Mouse (Mus musculus) heart, embryonic 14.5 days (tissue): ENCODE measurements around the gene Cfap69. TPM values are rescaled to one million over a fixed set of nuclear protein-coding genes. Genes with fewer than 3 reads are reported as not detected.
A peak's percentile ranks its signal among the peaks of the same experiment; 100 is the strongest.
"Not testable (repeated sequence)": the region's sequence is repeated elsewhere in the genome, so short reads cannot be mapped to it uniquely, and the experiment has no call there.

ENCODE experiments used
- ATAC-seq: fragments of 200-750 bp; cut with Nextera tagmentation; 2 replicates; pipeline ENCODE4 v1.8.0; 2017; ENCODE audit warnings: low read depth, moderate TSS enrichment; ENCODE audit not compliant: insufficient number of reproducible peaks, insufficient read depth, low FRiP score
- H3K27ac ChIP-seq, 2 experiments: fragments of 200-500 bp in 1 of 2; fragments of 300-500 bp in 1 of 2; sonication (generic) in 1 of 2; replicated peaks in 1 of 2; 2 replicates each; pipeline ENCODE4 v1.5.1; 2012 to 2014; ENCODE audit warnings: low read depth in 2 of 2, low read length in 2 of 2, control low read depth in 1 of 2, mild to moderate bottlenecking in 1 of 2, mixed read lengths in 1 of 2; ENCODE audit not compliant: control insufficient read depth in 1 of 2, insufficient read depth in 1 of 2
- H3K27me3 ChIP-seq: fragments of 300-500 bp; sonication (generic); 2 replicates; pipeline ENCODE4 v1.6.1; 2014; ENCODE audit warnings: mild to moderate bottlenecking, low read length, control low read depth; ENCODE audit not compliant: control insufficient read depth, insufficient read depth
- H3K36me3 ChIP-seq: fragments of 300-500 bp; sonication (generic); 2 replicates; pipeline ENCODE4 v1.6.1; 2014; ENCODE audit warnings: mild to moderate bottlenecking, control low read depth, low read length, mixed read lengths; ENCODE audit not compliant: control insufficient read depth, insufficient read depth
- H3K4me1 ChIP-seq, 2 experiments: fragments of 200-500 bp in 1 of 2; fragments of 300-500 bp in 1 of 2; sonication (generic) in 1 of 2; 2 replicates each; pipeline ENCODE4 v1.6.1; 2012 to 2014; ENCODE audit warnings: low read length in 2 of 2, control low read depth in 1 of 2, mixed read lengths in 1 of 2; ENCODE audit not compliant: control insufficient read depth in 2 of 2, insufficient read depth in 2 of 2
- H3K4me2 ChIP-seq: fragments of 300-500 bp; sonication (generic); 2 replicates; pipeline ENCODE4 v1.6.1; 2014; ENCODE audit warnings: mild to moderate bottlenecking, low read length
- H3K4me3 ChIP-seq, 2 experiments: fragments of 200-500 bp in 1 of 2; fragments of 300-500 bp in 1 of 2; sonication (generic) in 1 of 2; 2 replicates each; pipeline ENCODE4 v1.5.1; 2012 to 2014; ENCODE audit warnings: low read length in 2 of 2, mild to moderate bottlenecking in 2 of 2, control low read depth in 1 of 2, low read depth in 1 of 2, moderate library complexity in 1 of 2; ENCODE audit not compliant: control insufficient read depth in 1 of 2, insufficient read depth in 1 of 2
- H3K9ac ChIP-seq: fragments of 300-500 bp; sonication (generic); 2 replicates; pipeline ENCODE4 v1.6.1; 2014; ENCODE audit warnings: mild to moderate bottlenecking, low read length
- H3K9me3 ChIP-seq: fragments of 300-500 bp; sonication (generic); 2 replicates; pipeline ENCODE4 v1.6.1; 2016; ENCODE audit warnings: low read length, control low read depth; ENCODE audit not compliant: control insufficient read depth
- WGBS: fragments of 180-500 bp; shearing (Covaris S2); extraction: QIAGEN DNeasy Blood & Tissue Kit; methylation state at CpG from one replicate; pipeline ENCODE4 v1.1.7; 2014; 5-methylcytosine and 5-hydroxymethylcytosine counted together
- polyA plus RNA-seq: library from polyadenylated mRNA; unstranded; fragments of >200 nt; fragmentation: Nextera tagmentation; extraction: Ambion mirVana; gene quantifications from 2 replicates; pipeline ENCODE4 v1.2.1, GENCODE M21; 2014

The Cfap69 gene
- polyA plus RNA-seq, 1 experiment from 2014 or later: 2.7 TPM

DNA sequence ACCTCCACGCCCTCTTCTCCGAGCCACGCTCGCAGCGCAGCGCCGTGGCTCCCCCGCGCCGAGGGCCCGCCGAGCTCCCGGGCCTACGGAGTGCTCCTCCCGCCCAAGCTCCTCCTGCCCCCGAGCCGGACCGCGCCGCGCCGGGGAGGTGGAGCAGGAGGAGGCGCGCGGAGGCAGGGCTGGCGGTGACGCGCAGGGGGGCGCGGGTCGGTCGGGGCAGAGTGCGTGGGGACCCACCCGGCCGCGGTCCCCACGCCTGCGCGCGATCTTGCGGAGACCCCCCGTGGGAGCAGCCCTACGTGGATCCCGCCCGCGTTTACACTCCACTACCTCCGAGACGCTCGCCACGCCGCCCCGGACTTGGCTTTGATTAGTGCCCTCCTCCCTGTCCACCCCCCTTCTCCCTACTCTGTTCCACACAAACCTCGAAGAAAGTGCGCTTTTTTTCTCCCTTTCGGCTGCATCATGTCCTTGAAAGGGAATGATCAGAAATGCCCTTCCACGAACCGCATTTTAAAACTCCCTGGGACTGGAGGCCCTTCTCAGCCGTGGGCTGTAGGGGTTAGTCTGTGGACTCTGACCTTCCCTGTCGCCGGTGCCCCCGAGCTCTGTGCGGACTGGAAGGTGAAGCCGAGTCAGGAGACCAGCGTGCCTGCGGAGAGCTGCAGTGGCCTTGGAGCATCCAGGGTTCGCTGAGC, 30.1 kb upstream of the Cfap69 start, which contains the start of gene Steap2:
Steap2 (minus strand) TSS at position 623 of the 698 bp plus-strand sequence.
- Histone ChIP-seq H3K9ac (peak within 1 kb of the TSS; percentile 84), H3K27me3 (no peaks in the 10 kb centered on the region), H3K36me3 (no peaks in the 10 kb centered on the region), H3K9me3 (no peaks in the 10 kb centered on the region), H3K4me1 (no peaks in the 10 kb centered on the region; a peak in 1 of 4 replicates), H3K27ac (no peak within 1 kb of the TSS), H3K4me3 (peak within 1 kb of the TSS; percentile 60 to 94), H3K4me2 (peak within 1 kb of the TSS; percentile 88)
- under 1% methylated on average over 60 of the region's 66 CpGs for WGBS
- peak; percentile 88 for ATAC-seq

DNA sequence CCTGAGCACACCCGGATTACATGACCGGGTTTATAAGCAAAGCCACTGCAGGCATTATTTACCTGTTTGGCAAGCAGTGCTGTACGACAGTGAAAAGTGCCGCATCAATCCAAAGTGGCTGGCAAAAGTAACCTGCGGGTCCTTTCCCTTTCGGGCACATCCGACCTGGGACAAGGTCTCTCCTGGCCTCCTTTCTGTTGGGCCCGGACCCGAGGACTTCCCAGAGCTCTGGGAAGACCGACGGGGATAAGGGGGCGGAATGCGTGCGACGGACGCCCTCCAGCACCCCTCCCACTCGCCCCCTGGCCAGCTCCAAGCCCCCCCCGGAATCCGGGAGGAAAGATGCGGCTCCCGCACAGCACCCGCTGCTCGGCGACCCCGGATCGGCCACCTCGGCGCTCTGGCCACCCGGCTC, 29.5 kb upstream of the Cfap69 start:
- WGBS: under 1% methylated on average over 28 of the region's 29 CpGs
- no peak overlapping the region for H3K27ac ChIP-seq
- H3K4me1 ChIP-seq: no peaks in the 10 kb centered on the region; a peak in 1 of 4 replicates

DNA sequence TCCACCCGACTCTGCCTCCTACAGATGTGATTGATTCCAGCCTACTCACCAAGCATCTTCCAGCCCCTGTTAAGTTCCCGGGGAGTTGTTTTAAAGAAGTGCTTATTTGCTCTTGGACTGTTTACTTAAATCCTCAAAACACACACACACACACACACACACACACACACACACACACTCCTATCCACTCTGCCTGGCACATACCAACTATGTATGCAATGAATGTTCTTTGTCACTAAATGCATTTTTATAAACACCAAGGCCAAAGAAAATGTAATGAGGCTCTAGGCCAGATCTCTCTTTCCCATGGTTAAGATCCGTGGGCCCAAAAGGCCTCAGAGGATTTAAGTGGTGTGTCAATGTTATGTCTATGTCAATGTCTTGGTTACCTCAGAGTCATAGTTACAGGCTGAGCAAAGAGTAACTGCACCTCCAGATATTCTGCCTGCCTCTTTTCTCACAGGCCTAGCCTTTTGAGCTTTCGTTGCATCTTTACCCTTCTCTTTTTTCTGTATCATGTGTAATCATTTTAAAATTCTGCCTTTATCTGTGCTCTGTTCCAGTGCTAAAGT, 28.2 kb upstream of the Cfap69 start:
- Histone ChIP-seq H3K27me3 (no peaks in the 10 kb centered on the region), H3K9ac (no peak overlapping the region), H3K4me2 (no peak overlapping the region), H3K4me3 (no peak overlapping the region), H3K9me3 (no peaks in the 10 kb centered on the region), H3K4me1 (peaks cover 0 to 6% of the 10 kb centered on the region in 2 experiments; a peak in 2 of 4 replicates), H3K36me3 (no peaks in the 10 kb centered on the region), H3K27ac (no peak overlapping the region)
- 57% methylated on average over 4 of the region's 4 CpGs for WGBS
- no peak for ATAC-seq

More for the DNA sequence above, 29.5 kb upstream of the Cfap69 start:
- peak; percentile 68 for ATAC-seq
- peak overlapping the region; percentile 60 to 94 for H3K4me3 ChIP-seq
- H3K9ac ChIP-seq: peak overlapping the region; percentile 84
- peak overlapping the region; percentile 88 for H3K4me2 ChIP-seq
- no peaks in the 10 kb centered on the region for H3K27me3 ChIP-seq
- no peaks in the 10 kb centered on the region for H3K9me3 ChIP-seq
- H3K36me3 ChIP-seq: no peaks in the 10 kb centered on the region

DNA sequence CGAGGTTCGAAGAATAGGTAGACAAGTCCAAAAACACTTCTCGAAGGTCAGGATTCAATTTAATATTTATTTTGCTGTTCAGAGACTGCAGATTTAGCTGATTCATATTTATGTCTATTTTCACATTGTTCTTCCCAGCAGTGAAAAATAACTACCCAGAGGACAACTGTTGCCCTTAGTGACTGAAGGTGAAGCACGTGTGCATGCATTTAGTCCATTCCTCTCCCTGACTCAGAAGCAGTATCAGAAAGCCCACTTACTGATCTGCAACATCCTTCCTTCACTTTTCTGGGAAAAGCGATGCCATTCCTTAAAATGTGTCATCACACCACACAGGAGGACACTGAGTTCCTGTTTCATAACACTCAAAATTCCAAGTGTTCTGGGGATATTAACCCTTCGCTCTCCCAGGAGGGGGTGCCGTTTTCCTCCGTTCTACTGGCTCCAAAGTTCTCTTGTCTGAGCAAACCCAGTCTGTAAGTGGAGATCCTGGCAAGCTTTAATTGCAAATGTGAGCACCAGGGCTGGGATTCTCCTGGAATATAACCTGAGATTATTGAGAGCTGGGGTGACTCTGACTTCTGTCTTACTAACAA, 25.0 kb upstream of the Cfap69 start:
- Histone ChIP-seq H3K9ac (no peak overlapping the region), H3K4me1 (peaks cover 0 to 13% of the 10 kb centered on the region in 2 experiments; a peak in 2 of 4 replicates), H3K4me2 (no peak overlapping the region), H3K36me3 (no peaks in the 10 kb centered on the region), H3K27ac (no peak overlapping the region), H3K9me3 (no peaks in the 10 kb centered on the region), H3K27me3 (no peaks in the 10 kb centered on the region), H3K4me3 (no peak overlapping the region)
- ATAC-seq: no peak
- WGBS: 72% methylated on average over 8 of the region's 8 CpGs

DNA sequence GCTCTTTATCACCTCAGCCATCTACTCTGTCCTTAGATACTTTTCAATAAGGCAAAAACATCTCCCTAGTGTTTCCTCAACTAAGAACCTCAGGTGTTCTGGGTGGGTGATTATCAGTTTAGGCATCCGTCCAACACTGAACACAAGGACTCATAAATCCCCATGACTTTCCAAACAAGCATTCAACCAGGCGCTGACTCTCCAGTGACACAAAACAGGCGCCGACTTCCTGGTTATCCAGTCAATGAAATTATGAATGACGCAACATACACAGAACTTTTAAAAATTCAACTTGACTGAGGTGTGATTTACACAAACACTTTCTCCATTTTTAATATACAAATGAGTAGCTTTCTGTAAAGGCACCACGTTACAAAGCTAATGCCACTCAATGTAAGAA, 24.2 kb upstream of the Cfap69 start:
- H3K4me3 ChIP-seq: no peak overlapping the region
- H3K27me3 ChIP-seq: no peaks in the 10 kb centered on the region
- peaks cover 0 to 13% of the 10 kb centered on the region in 2 experiments; a peak in 2 of 4 replicates for H3K4me1 ChIP-seq
- 52% methylated on average over 6 of the region's 6 CpGs for WGBS
- H3K9me3 ChIP-seq: no peaks in the 10 kb centered on the region
- no peak overlapping the region for H3K9ac ChIP-seq
- ATAC-seq: no peak
- no peaks in the 10 kb centered on the region for H3K36me3 ChIP-seq
- no peak overlapping the region for H3K4me2 ChIP-seq
- H3K27ac ChIP-seq: no peak overlapping the region

DNA sequence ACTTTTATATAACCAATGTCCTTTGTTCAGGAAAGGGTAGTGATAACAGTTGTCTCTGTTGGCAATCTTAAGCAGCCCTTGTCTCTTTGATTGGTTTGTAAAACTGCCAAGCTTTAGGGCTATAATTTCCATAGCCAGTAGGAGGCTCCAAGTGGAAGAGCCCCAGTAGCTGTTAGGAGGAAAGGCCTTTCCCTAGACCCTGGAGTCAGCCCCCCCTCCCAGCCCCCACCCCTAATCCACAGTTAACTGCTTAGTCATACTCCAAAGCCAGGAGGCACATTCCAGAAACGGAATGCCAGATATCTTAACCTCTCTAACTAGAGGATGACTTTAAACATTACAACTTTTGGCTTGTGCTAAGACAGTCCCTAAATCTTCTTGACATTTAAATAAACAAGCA, 22.9 kb upstream of the Cfap69 start:
- H3K36me3 ChIP-seq: no peaks in the 10 kb centered on the region
- H3K27ac ChIP-seq: no peak overlapping the region
- H3K27me3 ChIP-seq: no peaks in the 10 kb centered on the region
- ATAC-seq: no peak
- no peak overlapping the region for H3K4me3 ChIP-seq
- H3K4me1 ChIP-seq: peaks cover 0 to 13% of the 10 kb centered on the region in 2 experiments; a peak in 2 of 4 replicates
- no peak overlapping the region for H3K4me2 ChIP-seq
- H3K9me3 ChIP-seq: no peaks in the 10 kb centered on the region
- no peak overlapping the region for H3K9ac ChIP-seq
- 4% methylated on average over 1 of the region's 1 CpGs for WGBS

DNA sequence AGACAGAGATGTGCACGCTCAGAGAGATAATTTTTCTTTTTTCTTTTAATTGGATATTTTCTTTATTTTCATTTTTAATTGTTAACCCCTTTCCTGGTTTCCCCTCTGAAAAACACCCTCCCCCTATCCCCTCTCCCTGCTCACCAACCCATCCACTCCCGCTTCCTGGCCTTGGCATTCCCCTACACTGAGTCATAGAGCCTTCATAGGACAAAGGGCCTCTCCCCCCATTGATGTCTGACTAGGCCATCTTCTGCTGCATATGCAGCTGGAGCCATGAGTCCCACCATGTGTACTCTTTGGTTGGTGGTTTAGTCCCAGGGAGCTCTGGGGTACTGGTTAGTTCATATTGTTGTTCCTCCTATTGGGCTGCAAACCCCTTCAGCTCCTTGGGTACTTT, 20.9 kb upstream of the Cfap69 start:
- not testable (repeated sequence) for H3K4me2 ChIP-seq, H3K27me3 ChIP-seq, H3K36me3 ChIP-seq, H3K9ac ChIP-seq, ATAC-seq, H3K27ac ChIP-seq, H3K9me3 ChIP-seq, H3K4me3 ChIP-seq
- peaks cover 0 to 13% of the 10 kb centered on the region in 2 experiments; a peak in 2 of 4 replicates for H3K4me1 ChIP-seq
- 51% methylated on average over 2 of the region's 2 CpGs for WGBS
